Mouse (Mus musculus): ENCODE results near the gene Syn3.

DNA sequence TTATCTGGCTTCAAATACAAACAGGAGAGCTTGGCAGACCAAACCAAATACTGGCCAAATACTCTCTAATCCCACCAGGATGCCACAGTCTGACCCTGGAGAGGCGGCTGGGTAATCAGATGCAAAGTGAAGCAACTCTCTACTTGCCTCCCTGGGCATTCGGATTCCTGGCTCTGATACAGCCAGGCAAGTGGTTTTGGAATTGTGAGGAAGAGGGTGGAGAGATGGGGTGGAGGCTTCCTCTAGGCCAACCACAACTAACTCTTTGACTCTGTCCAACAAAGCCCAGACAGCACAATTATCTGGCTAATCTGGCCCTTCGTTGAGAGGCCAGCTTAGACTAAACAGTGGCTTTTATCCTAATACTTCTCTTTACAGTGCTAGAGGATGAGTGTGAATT lies 54.0 kb downstream of the Syn3 start:
- TF ChIP-seq POLR2A (IDR thresholded peaks at IDR 0.05; ENCODE audit: low read depth, low read length), result no peak
- no peak for TF ChIP-seq CTCF (IDR thresholded peaks at IDR 0.05; ENCODE audit: extremely low read depth, insufficient read depth, insufficient read length, insufficient replicate concordance)
